Mouse (Mus musculus) skeletal muscle tissue, adult 2 months (tissue): ENCODE measurements at regions not wholly inside any gene's neighbourhood (a gene's known extent, or its start where the extent isn't known, plus 50 kb on each side); places are given as distances from the start of the nearest gene placed in this dataset.

Source experiments
- DNase-seq: peaks from one replicate; pipeline ENCODE4 v3.0.0-alpha.2; 2012; ENCODE audit warnings: low read depth, low spot score

- DNase-seq: no peak
Observed at GRCm38 (mm10) chr3:147631151-147631550, 779.0 kb downstream of the Ttll7 start.

- no peak for DNase-seq
Observed at GRCm38 (mm10) chr3:147583697-147584315, 731.6 kb downstream of the Ttll7 start.

- no peak for DNase-seq
Observed at GRCm38 (mm10) chr3:147571850-147572249, 719.7 kb downstream of the Ttll7 start.

- no peak for DNase-seq
Observed at GRCm38 (mm10) chr3:147545329-147546006, 693.3 kb downstream of the Ttll7 start.

- DNase-seq: no peak
Observed at GRCm38 (mm10) chr3:147542285-147542684, 690.1 kb downstream of the Ttll7 start.

GRCm38 (mm10) chr3:147537584-147537983, 685.4 kb downstream of the Ttll7 start:
- no peak for DNase-seq

GRCm38 (mm10) chr3:147532196-147532595, 680.0 kb downstream of the Ttll7 start:
- DNase-seq: no peak

GRCm38 (mm10) chr3:147531608-147532180, 679.5 kb downstream of the Ttll7 start:
- DNase-seq: no peak
